Mouse (Mus musculus) hindlimb bud, embryonic 11.5 days (tissue): ENCODE data around the gene Tas1r3.

Experiments
- DNase-seq: peaks from one replicate; pipeline ENCODE4 v3.0.0-alpha.2; 2012; ENCODE audit warnings: low read depth, low spot score; ENCODE audit errors: extremely low spot score

Tas1r3 gene

GRCm38 (mm10) chr4:155863001-155863400, at the start of gene Tas1r3:
Gene Tas1r3 (minus strand): TSS chr4:155863362.
- DNase-seq, result no peak

GRCm38 (mm10) chr4:155908751-155909150, 45.6 kb upstream of the Tas1r3 start:
- no peak for DNase-seq

- no peak for DNase-seq
These were observed 45.1 kb upstream of the Tas1r3 start for GRCm38 (mm10) chr4:155908281-155908680.

- DNase-seq, result no peak
These were observed 43.8 kb upstream of the Tas1r3 start for GRCm38 (mm10) chr4:155907003-155907402.

- no peak for DNase-seq
These were observed 43.0 kb upstream of the Tas1r3 start for GRCm38 (mm10) chr4:155906125-155906524.

GRCm38 (mm10) chr4:155905634-155906033, 42.5 kb upstream of the Tas1r3 start:
- no peak for DNase-seq

GRCm38 (mm10) chr4:155904318-155905102, 41.3 kb upstream of the Tas1r3 start:
- DNase-seq, result no peak

- DNase-seq, result no peak
These were observed 40.1 kb upstream of the Tas1r3 start for GRCm38 (mm10) chr4:155903246-155903645.

GRCm38 (mm10) chr4:155901205-155901604, 38.0 kb upstream of the Tas1r3 start:
- DNase-seq, result no peak

GRCm38 (mm10) chr4:155899355-155899754, 36.2 kb upstream of the Tas1r3 start:
- no peak for DNase-seq

GRCm38 (mm10) chr4:155898318-155898717, 35.2 kb upstream of the Tas1r3 start:
- DNase-seq, result no peak

GRCm38 (mm10) chr4:155896461-155896860, 33.3 kb upstream of the Tas1r3 start:
- DNase-seq, result no peak

GRCm38 (mm10) chr4:155895826-155896225, 32.7 kb upstream of the Tas1r3 start:
- DNase-seq, result no peak

- no peak for DNase-seq
These were observed 32.1 kb upstream of the Tas1r3 start for GRCm38 (mm10) chr4:155895216-155895615.

GRCm38 (mm10) chr4:155894311-155894881, 31.2 kb upstream of the Tas1r3 start:
- DNase-seq, result no peak

GRCm38 (mm10) chr4:155893212-155893690, 30.1 kb upstream of the Tas1r3 start:
- no peak for DNase-seq

- no peak for DNase-seq
These were observed 29.5 kb upstream of the Tas1r3 start for GRCm38 (mm10) chr4:155892438-155893211.

- no peak for DNase-seq
These were observed 28.9 kb upstream of the Tas1r3 start for GRCm38 (mm10) chr4:155892017-155892416.

GRCm38 (mm10) chr4:155891551-155892001, 28.4 kb upstream of the Tas1r3 start, which contains the start of the genes Pusl1 and Acap3:
Gene Pusl1 (minus strand): TSS chr4:155891781.
Gene Acap3 (plus strand): TSS chr4:155891822.
- DNase-seq, result peak; percentile 80

- no peak for DNase-seq
These were observed 27.9 kb upstream of the Tas1r3 start for GRCm38 (mm10) chr4:155891011-155891471.

GRCm38 (mm10) chr4:155889316-155889715, 26.2 kb upstream of the Tas1r3 start:
- no peak for DNase-seq
